Mouse (Mus musculus) spleen, adult 2 months (tissue): ENCODE data around the gene Ms4a8a.

Source experiments
- CTCF ChIP-seq: fragments of 200-500 bp; IDR thresholded peaks from 2 replicates; pipeline ENCODE4 v1.5.1; 2011; ENCODE audit warnings: mild to moderate bottlenecking, inconsistent platforms; ENCODE audit not compliant: insufficient read depth, insufficient read length, insufficient replicate concordance; ENCODE audit errors: extremely low read depth
- POLR2A ChIP-seq: fragments of 200-500 bp; IDR thresholded peaks from 2 replicates; pipeline ENCODE4 v1.6.1; 2011; ENCODE audit warnings: low read depth, low read length, inconsistent platforms

DNA sequence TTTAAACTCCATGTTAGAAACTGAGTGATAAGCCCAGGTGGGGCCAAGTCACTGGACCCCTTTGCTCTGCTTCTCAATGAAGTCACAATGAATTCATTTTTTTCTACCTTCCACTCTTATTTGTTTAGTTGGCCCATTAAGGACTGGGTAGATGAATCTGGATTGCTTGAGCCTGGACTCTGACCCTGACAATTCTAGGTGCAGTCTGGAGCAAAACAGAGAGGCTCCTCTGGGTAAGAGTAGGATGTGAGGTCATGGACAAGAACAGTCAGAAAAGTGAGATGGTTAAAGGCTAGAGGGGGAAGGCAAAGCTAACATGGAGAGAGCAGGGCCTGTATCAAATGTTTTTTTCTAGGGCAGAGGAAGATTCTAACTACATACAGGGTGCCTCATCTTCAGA is 31.5 kb downstream of the Ms4a8a start:
- TF ChIP-seq POLR2A, result no peak
- no peak for TF ChIP-seq CTCF
